Mouse (Mus musculus) lung, postnatal 0 days (tissue): ENCODE results near the gene 1700018F24Rik. TPM values are rescaled to one million over a fixed set of nuclear protein-coding genes. Genes with fewer than 3 reads are reported as not detected.

Experiments
- ATAC-seq: fragments of 200-750 bp; cut with Nextera tagmentation; 2 replicates; pipeline ENCODE4 v1.8.0; 2017; ENCODE audit warnings: moderate library complexity
- DNase-seq: peaks from one replicate; pipeline ENCODE4 v3.0.0-alpha.2; 2016; ENCODE audit warnings: low spot score
- H3K27ac ChIP-seq: fragments of 300-500 bp; sonication (generic); 2 replicates; pipeline ENCODE4 v1.5.1; 2014; ENCODE audit warnings: antibody characterized with exemption, mild to moderate bottlenecking, low read length, mixed read lengths
- H3K27me3 ChIP-seq: fragments of 300-500 bp; sonication (generic); replicated peaks from 2 replicates; pipeline ENCODE4 v1.6.1; 2014; ENCODE audit warnings: low read length, mixed read lengths; ENCODE audit not compliant: insufficient read depth
- H3K36me3 ChIP-seq: fragments of 300-500 bp; sonication (generic); 2 replicates; pipeline ENCODE4 v1.6.1; 2014; ENCODE audit warnings: low read length, mixed read lengths; ENCODE audit not compliant: insufficient read depth
- H3K4me1 ChIP-seq: fragments of 300-500 bp; sonication (generic); 2 replicates; pipeline ENCODE4 v1.6.1; 2014; ENCODE audit warnings: antibody characterized with exemption, low read depth, low read length, mixed read lengths; ENCODE audit not compliant: insufficient read depth
- H3K4me2 ChIP-seq: fragments of 300-500 bp; sonication (generic); replicated peaks from 2 replicates; pipeline ENCODE4 v1.6.1; 2014; ENCODE audit warnings: low read depth, mild to moderate bottlenecking, low read length, moderate library complexity, mixed read lengths
- H3K4me3 ChIP-seq: fragments of 300-500 bp; sonication (generic); 2 replicates; pipeline ENCODE4 v1.5.1; 2014; ENCODE audit warnings: low read depth, low read length
- H3K9ac ChIP-seq: fragments of 300-500 bp; sonication (generic); replicated peaks from 2 replicates; pipeline ENCODE4 v1.6.1; 2014; ENCODE audit warnings: low read depth, mild to moderate bottlenecking
- H3K9me3 ChIP-seq: fragments of 300-500 bp; sonication (generic); 2 replicates; pipeline ENCODE4 v1.6.1; 2016; ENCODE audit warnings: low read length, mixed read lengths
- EP300 ChIP-seq: IDR thresholded peaks from 2 replicates; pipeline ENCODE4 v1.6.1; 2016; ENCODE audit warnings: antibody characterized with exemption, mild to moderate bottlenecking, control low read depth
- WGBS: fragments of 180-500 bp; shearing (Covaris S2); extraction: QIAGEN DNeasy Blood & Tissue Kit; methylation state at CpG from one replicate; pipeline ENCODE4 v1.1.7; 2014; 5-methylcytosine and 5-hydroxymethylcytosine counted together
- polyA plus RNA-seq: library from polyadenylated mRNA; unstranded; fragments of >200 nt; fragmentation: Nextera tagmentation; extraction: Ambion mirVana; gene quantifications from 2 replicates; pipeline ENCODE4 v1.2.1, GENCODE M21; 2015

The 1700018F24Rik gene
- polyA plus RNA-seq, 1 experiment from 2014 or later = 0.73 TPM

GRCm38 (mm10) chr5:145089878-145090277, 47.1 kb downstream of the 1700018F24Rik start:
- no peak overlapping the region for H3K27ac ChIP-seq
- H3K4me1 ChIP-seq = no peaks in the 10 kb centered on the region
- no peak overlapping the region for H3K4me2 ChIP-seq
- ATAC-seq = no peak
- no peak overlapping the region for H3K9ac ChIP-seq
- 65% methylated on average over 3 of the region's 3 CpGs for WGBS
- TF ChIP-seq EP300 = no peak
- H3K36me3 ChIP-seq = peaks cover 9% of the 10 kb centered on the region; the same call in 1 of the 2 replicates
- no peaks in the 10 kb centered on the region for H3K9me3 ChIP-seq
- no peak for DNase-seq
- no peaks in the 10 kb centered on the region for H3K27me3 ChIP-seq
- no peak overlapping the region for H3K4me3 ChIP-seq

Other genes with a start within 250 kb of the 1700018F24Rik start
- gene Smurf1, start 77.1 kb upstream of the 1700018F24Rik start, polyA plus RNA-seq = 12.5 and 13.2 TPM in 2 replicates
- gene Gm4871, start 10.2 kb upstream of the 1700018F24Rik start, polyA plus RNA-seq = not detected in 2 replicates
- gene Arpc1a, start 40.8 kb downstream of the 1700018F24Rik start, polyA plus RNA-seq = 127 and 129 TPM in 2 replicates
- not detected in 2 replicates for gene Kpna7, start 41.0 kb downstream of the 1700018F24Rik start, polyA plus RNA-seq
- 451 and 467 TPM in 2 replicates for gene Arpc1b, start 71.2 kb downstream of the 1700018F24Rik start, polyA plus RNA-seq
- gene Pdap1, start 97.2 kb downstream of the 1700018F24Rik start, polyA plus RNA-seq = 47.9 and 51.1 TPM in 2 replicates
- gene Bud31, start 97.4 kb downstream of the 1700018F24Rik start, polyA plus RNA-seq = 152 TPM in 2 replicates
- 12.0 and 13.0 TPM in 2 replicates for gene Ptcd1, start 124.1 kb downstream of the 1700018F24Rik start, polyA plus RNA-seq
- 22.9 and 25.9 TPM in 2 replicates for gene Cpsf4, start 124.2 kb downstream of the 1700018F24Rik start, polyA plus RNA-seq
- gene Atp5j2, start 149.1 kb downstream of the 1700018F24Rik start, polyA plus RNA-seq = 374 and 396 TPM in 2 replicates
- 13.0 and 13.9 TPM in 2 replicates for gene Zkscan14, start 158.9 kb downstream of the 1700018F24Rik start, polyA plus RNA-seq
- 7.5 and 8.1 TPM in 2 replicates for gene Zkscan5, start 161.6 kb downstream of the 1700018F24Rik start, polyA plus RNA-seq
- gene Zfp655, start 188.7 kb downstream of the 1700018F24Rik start, polyA plus RNA-seq = 27.6 and 32.1 TPM in 2 replicates
- gene Zscan25, start 237.5 kb downstream of the 1700018F24Rik start, polyA plus RNA-seq = 0.51 and 0.54 TPM in 2 replicates